Mouse (Mus musculus) mouse embryonic stem cell (cell line): ENCODE measurements around the gene Ccdc97.

Experiments
- in situ Hi-C, 2 experiments: fragments of 300-500 bp; cut with MboI; formaldehyde crosslinking; loops; 1 replicate in 1 of 2; 3 replicates in 1 of 2; pipeline ENCODE4 v1.14.3; 2019 to 2020; ENCODE audit warnings: low sequenced_read_pairs in 2 of 2, low pct_unique_long_range_greater_than_20kb in 1 of 2, mixed read lengths in 1 of 2; ENCODE audit not compliant: unreplicated experiment in 1 of 2

Gene Ccdc97

GRCm38 (mm10) chr7:25703793-25704494 is 14.9 kb downstream of the Ccdc97 start:
- in situ Hi-C loops, result loop anchor here in 1 of 2 experiments (5.0 kb wide), 1 partner anchor 82 kb away; no protein-coding TSS in a partner anchor

GRCm38 (mm10) chr7:25702350-25702749 is 16.5 kb downstream of the Ccdc97 start:
- in situ Hi-C loops, result loop anchor here in 1 of 2 experiments (5.0 kb wide), 1 partner anchor 80 kb away; no protein-coding TSS in a partner anchor

DNA sequence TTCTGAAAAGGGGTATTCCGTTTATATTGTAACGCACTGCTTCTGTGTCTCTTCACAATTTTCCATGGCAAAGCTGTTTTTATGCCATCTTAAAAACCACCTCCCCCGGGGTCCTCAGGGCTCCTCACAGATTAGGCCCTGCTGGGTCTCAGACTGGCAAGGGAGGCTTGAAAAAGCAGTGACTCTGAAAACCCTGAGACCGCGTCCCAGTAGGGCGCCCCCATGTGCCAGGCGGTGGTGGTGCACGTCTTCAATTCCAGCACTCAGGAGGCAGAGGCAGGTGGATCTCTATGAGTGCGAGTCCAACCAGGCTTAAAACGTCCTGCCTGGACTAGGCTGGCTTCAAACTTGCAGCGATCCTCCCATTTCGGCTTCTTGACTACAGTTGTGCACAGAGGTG is 18.2 kb downstream of the Ccdc97 start:
- in situ Hi-C loops, result loop anchor here in 1 of 2 experiments (5.0 kb wide), 1 partner anchor 78 kb away; no protein-coding TSS in a partner anchor

GRCm38 (mm10) chr7:25699851-25700250 is 19.0 kb downstream of the Ccdc97 start:
- in situ Hi-C loops, result loop anchor here in 1 of 2 experiments (5.0 kb wide), 1 partner anchor 78 kb away; no protein-coding TSS in a partner anchor

- in situ Hi-C loops, result no loop called here
Measured at GRCm38 (mm10) chr7:25694104-25694503, 24.8 kb downstream of the Ccdc97 start.

- in situ Hi-C loops, result no loop called here
Measured at GRCm38 (mm10) chr7:25690051-25690450, 28.8 kb downstream of the Ccdc97 start.

DNA sequence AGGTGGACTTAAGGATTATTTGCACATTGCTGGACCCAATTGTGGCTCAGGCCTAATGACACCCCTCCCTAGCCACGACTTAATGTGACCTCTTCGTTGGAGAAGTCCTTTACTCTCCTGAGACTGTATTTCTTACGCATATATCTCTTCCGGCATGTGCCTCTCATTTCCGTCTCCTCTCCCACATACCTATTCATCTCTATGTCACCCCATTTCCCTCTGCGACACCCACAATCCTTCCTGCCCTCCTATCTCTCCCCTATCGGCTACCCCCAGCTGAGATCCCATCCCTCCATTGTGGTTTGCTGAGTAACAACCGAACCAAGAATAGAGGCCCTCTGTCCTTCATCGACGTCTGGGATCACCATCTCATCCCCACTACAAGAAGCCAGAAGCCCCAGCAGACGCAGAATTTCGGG is 29.3 kb downstream of the Ccdc97 start:
- in situ Hi-C loops, result no loop called here

DNA sequence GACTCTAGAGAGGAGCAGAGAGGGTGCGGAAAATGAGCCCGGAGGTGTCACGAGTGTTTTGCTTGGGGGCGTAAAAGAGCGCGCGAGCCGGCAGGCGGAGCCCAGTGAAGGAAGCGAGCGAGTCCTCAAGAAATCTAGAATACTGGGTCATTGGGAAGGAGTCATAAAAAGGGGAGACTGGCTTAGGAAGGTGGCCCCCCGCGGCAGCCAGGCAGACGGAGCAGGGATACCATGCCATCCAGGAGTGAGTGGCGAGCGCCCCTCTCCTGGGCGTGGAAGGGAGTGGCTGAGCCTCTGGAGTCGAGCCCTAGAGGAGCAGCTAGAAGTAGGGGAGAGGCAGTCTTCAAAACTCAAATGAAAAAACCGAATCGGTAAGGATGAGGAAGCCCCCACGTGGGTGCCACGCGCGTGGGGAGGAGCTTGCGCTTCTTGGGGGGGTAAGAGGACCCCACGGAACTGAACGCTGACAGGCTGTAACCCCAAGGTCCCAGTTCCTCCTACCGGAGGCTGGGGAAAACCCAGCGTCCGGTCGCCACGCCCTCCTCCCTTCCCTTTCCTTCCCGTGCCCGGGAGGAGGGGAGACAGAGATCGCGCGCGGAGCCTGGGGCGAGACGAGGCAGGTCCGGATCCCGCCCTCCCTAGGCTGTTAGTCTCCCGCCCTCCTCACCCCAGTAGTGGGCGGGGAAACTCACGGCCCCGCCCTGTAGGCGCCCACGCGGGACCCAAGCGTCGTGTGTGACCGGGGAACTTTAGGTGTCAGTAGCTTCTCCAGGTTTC is 29.9 kb downstream of the Ccdc97 start:
- in situ Hi-C loops, result no loop called here

- in situ Hi-C loops, result no loop called here
Measured at GRCm38 (mm10) chr7:25687811-25688401, 31.0 kb downstream of the Ccdc97 start.

DNA sequence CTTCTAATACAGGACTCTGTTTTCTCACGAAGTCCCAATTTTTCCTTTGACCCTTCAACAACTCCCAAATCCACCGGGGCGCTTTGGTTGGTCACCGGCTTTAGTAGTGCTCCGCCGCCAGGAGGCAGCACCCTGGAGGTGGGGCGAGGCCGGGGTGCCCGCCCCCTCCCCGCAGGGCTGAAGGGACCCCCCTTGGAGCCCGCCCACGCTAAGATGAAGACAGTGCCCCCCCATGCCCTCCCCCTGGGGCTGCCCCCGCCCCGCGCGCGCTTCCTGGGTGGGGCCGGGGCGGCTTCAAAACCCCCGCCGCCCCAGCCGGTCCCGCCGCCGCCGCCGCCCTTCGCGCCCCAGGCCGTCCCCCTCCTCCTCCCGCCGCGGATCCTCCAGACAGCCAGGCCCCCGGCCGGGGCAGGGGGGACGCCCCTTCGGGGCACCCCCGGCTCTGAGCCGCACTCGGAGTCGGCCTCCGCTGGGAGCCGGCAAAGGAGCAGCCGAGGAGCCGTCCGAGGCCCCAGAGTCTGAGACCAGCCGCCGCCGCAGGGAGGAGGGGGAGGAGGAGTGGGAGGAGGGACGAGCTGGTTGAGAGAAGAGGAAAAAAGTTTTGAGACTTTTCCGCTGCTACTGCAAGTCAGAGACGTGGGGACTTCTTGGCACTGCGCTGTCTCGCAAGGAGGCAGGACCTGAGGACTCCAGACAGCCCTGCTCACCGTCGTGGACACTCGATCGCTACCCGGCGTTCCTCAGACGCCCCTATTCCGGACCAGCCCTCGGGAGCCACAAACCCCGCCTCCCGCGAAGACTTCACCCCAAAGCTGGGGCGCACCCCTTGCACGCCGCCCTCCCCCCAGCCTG is 32.0 kb downstream of the Ccdc97 start, which contains the start of gene Tgfb1:
Gene Tgfb1, plus strand, starts transcription at position 323 of the 852 bp plus-strand sequence.
- in situ Hi-C loops, result no loop called here

- in situ Hi-C loops, result no loop called here
Measured at GRCm38 (mm10) chr7:25685926-25686470, 32.9 kb downstream of the Ccdc97 start.

- in situ Hi-C loops, result no loop called here
Measured at GRCm38 (mm10) chr7:25684659-25685058, 34.2 kb downstream of the Ccdc97 start.

- in situ Hi-C loops, result no loop called here
Measured at GRCm38 (mm10) chr7:25683474-25684180, 35.3 kb downstream of the Ccdc97 start.

DNA sequence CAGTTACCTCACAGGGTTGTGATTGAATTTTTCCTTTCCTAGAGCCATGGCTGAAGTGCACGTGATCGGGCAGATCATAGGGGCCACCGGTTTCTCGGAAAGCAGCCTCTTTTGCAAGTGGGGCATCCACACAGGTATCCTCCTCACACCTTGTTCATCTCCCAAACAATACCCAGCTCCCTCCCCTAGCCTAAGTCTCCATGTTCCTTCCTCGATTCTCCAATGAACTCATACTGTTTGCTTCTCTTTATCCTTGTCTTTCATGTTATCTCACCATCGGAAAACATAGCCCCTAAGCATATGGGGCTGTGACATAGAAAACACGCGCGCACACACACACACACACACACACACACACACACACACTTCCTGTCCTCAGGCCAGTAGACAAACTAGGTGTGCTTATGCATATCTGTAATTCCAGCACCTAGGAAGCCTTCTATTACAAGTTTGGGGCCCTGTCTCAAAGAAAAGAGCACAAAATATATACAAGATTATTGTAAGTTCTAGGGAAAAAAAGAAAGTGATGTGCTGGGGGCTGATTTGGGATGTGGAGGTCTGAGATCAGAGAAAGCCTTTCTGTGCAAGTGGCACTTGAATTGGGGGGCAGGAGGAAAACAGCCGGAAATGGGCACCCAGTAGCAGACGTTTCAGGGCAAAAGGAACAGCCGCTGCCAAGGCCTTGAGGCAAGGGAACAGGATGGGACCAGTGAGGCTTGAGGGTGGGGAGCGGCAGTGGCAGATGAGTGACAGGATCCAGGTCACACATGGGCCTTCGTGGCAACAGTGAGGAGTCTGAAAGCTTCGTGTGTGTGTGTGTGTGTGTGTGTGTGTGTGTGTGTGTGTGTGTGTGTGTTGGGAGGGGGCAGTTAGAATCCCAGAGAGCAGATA is 37.3 kb downstream of the Ccdc97 start:
- in situ Hi-C loops, result no loop called here

GRCm38 (mm10) chr7:25680514-25681258 is 38.2 kb downstream of the Ccdc97 start, which contains the start of gene B9d2:
Gene B9d2 (plus strand): TSS chr7:25680780.
- in situ Hi-C loops, result no loop called here

- in situ Hi-C loops, result no loop called here
Measured at GRCm38 (mm10) chr7:25679971-25680370, 38.9 kb downstream of the Ccdc97 start.
